Mouse (Mus musculus) layer of hippocampus, postnatal 36 days (tissue): ENCODE measurements around the gene Dennd2c. TPM values are rescaled to one million over a fixed set of nuclear protein-coding genes. Genes with fewer than 3 reads are reported as not detected.
"Not testable (repeated sequence)": the region's sequence is repeated elsewhere in the genome, so short reads cannot be mapped to it uniquely, and the experiment has no call there.

Experiments used
- DNase-seq, 2 experiments: peaks; one replicate each; pipeline ENCODE4 v3.0.0; 2022
- total RNA-seq, 2 experiments: library from RNA; stranded (reverse); gene quantifications; 2 replicates each; pipeline ENCODE4 v1.2.3; 2021

Gene Dennd2c
- total RNA-seq, 2 experiments from 2014 or later = 0.70 to 0.76 TPM

- peak; percentile 97 for DNase-seq
These were observed 69.3 kb downstream of the Dennd2c start, which contains the start of gene Bcas2 for GRCm38 (mm10) chr3:103171505-103172267. TSS of gene Bcas2 (plus strand) at chr3:103171655.

GRCm38 (mm10) chr3:103172615-103173014 lies 70.2 kb downstream of the Dennd2c start:
- no peak for DNase-seq

GRCm38 (mm10) chr3:103176740-103177139 lies 74.3 kb downstream of the Dennd2c start:
- no peak for DNase-seq

- DNase-seq = no peak
These were observed 77.1 kb downstream of the Dennd2c start for GRCm38 (mm10) chr3:103179527-103179926.

GRCm38 (mm10) chr3:103181171-103181570 lies 78.8 kb downstream of the Dennd2c start:
- no peak for DNase-seq

GRCm38 (mm10) chr3:103182821-103183220 lies 80.4 kb downstream of the Dennd2c start:
- no peak for DNase-seq

- not testable (repeated sequence) for DNase-seq
These were observed 82.1 kb downstream of the Dennd2c start for GRCm38 (mm10) chr3:103184467-103184866.

GRCm38 (mm10) chr3:103188451-103188850 lies 86.0 kb downstream of the Dennd2c start:
- no peak for DNase-seq

GRCm38 (mm10) chr3:103188856-103189255 lies 86.5 kb downstream of the Dennd2c start:
- DNase-seq = no peak

GRCm38 (mm10) chr3:103192161-103192560 lies 89.8 kb downstream of the Dennd2c start:
- no peak for DNase-seq

GRCm38 (mm10) chr3:103193186-103193585 lies 90.8 kb downstream of the Dennd2c start:
- DNase-seq = no peak

GRCm38 (mm10) chr3:103196320-103196823 lies 94.0 kb downstream of the Dennd2c start:
- no peak for DNase-seq

- no peak for DNase-seq
These were observed 97.0 kb downstream of the Dennd2c start for GRCm38 (mm10) chr3:103199386-103199785.

GRCm38 (mm10) chr3:103201105-103201504 lies 98.7 kb downstream of the Dennd2c start:
- DNase-seq = not testable (repeated sequence)

- no peak for DNase-seq
These were observed 101.2 kb downstream of the Dennd2c start for GRCm38 (mm10) chr3:103203554-103203953.

GRCm38 (mm10) chr3:103204445-103204844 lies 102.0 kb downstream of the Dennd2c start:
- no peak for DNase-seq

GRCm38 (mm10) chr3:103206393-103206792 lies 104.0 kb downstream of the Dennd2c start:
- no peak for DNase-seq

- no peak for DNase-seq
These were observed 105.3 kb downstream of the Dennd2c start for GRCm38 (mm10) chr3:103207749-103208148.

- DNase-seq = no peak
These were observed 105.8 kb downstream of the Dennd2c start for GRCm38 (mm10) chr3:103208237-103208636.

- DNase-seq = no peak
These were observed 108.7 kb downstream of the Dennd2c start for GRCm38 (mm10) chr3:103211101-103211500.

- DNase-seq = no peak
These were observed 109.7 kb downstream of the Dennd2c start for GRCm38 (mm10) chr3:103212142-103212541.

GRCm38 (mm10) chr3:103213537-103213936 lies 111.1 kb downstream of the Dennd2c start:
- DNase-seq = no peak

GRCm38 (mm10) chr3:103214593-103215285 lies 112.3 kb downstream of the Dennd2c start:
- no peak for DNase-seq
